Mouse (Mus musculus) midbrain, postnatal 0 days (tissue): ENCODE results near the gene Sobp. TPM values are rescaled to one million over a fixed set of nuclear protein-coding genes. Genes with fewer than 3 reads are reported as not detected.

ENCODE experiments used
- ATAC-seq: fragments of 200-750 bp; cut with Nextera tagmentation; 2 replicates; pipeline ENCODE4 v1.8.0; 2017; ENCODE audit warnings: moderate number of reproducible peaks, mild to moderate bottlenecking, moderate TSS enrichment, moderate library complexity; ENCODE audit not compliant: low FRiP score
- DNase-seq: peaks from one replicate; pipeline ENCODE4 v3.0.0-alpha.2; 2015; ENCODE audit warnings: low spot score
- H3K27ac ChIP-seq: fragments of 300-500 bp; sonication (generic); 2 replicates; pipeline ENCODE4 v1.5.1; 2014; ENCODE audit warnings: low read depth, mild to moderate bottlenecking, low read length, mixed read lengths
- H3K27me3 ChIP-seq: fragments of 300-500 bp; sonication (generic); 2 replicates; pipeline ENCODE4 v1.6.1; 2014; ENCODE audit warnings: low read length, control low read depth, mixed read lengths; ENCODE audit not compliant: insufficient read depth
- H3K36me3 ChIP-seq: fragments of 300-500 bp; sonication (generic); 2 replicates; pipeline ENCODE4 v1.6.1; 2014; ENCODE audit warnings: low read length, control low read depth, mixed read lengths; ENCODE audit not compliant: insufficient read depth
- H3K4me1 ChIP-seq: fragments of 300-500 bp; sonication (generic); 2 replicates; pipeline ENCODE4 v1.6.1; 2014; ENCODE audit warnings: mild to moderate bottlenecking, control low read depth, antibody characterized with exemption, low read length, mixed read lengths; ENCODE audit not compliant: insufficient read depth
- H3K4me2 ChIP-seq: fragments of 300-500 bp; sonication (generic); 2 replicates; pipeline ENCODE4 v1.6.1; 2014; ENCODE audit warnings: low read depth, mild to moderate bottlenecking, low read length, mixed read lengths; ENCODE audit not compliant: poor library complexity, severe bottlenecking
- H3K4me3 ChIP-seq: fragments of 300-500 bp; sonication (generic); 2 replicates; pipeline ENCODE4 v1.5.1; 2014; ENCODE audit warnings: low read depth, mild to moderate bottlenecking, low read length, moderate library complexity
- H3K9ac ChIP-seq: fragments of 300-500 bp; sonication (generic); replicated peaks from 2 replicates; pipeline ENCODE4 v1.6.1; 2014; ENCODE audit warnings: mild to moderate bottlenecking, low read length, moderate library complexity, mixed read lengths; ENCODE audit not compliant: poor library complexity, severe bottlenecking
- H3K9me3 ChIP-seq: fragments of 300-500 bp; sonication (generic); 2 replicates; pipeline ENCODE4 v1.6.1; 2016; ENCODE audit warnings: low read length, control low read depth
- CTCF ChIP-seq: IDR thresholded peaks from 2 replicates; pipeline ENCODE4 v1.5.1; 2016; ENCODE audit warnings: antibody characterized with exemption, mild to moderate bottlenecking
- WGBS: fragments of 180-500 bp; shearing (Covaris S2); extraction: QIAGEN DNeasy Blood & Tissue Kit; methylation state at CpG from one replicate; pipeline ENCODE4 v1.1.7; 2014; 5-methylcytosine and 5-hydroxymethylcytosine counted together
- polyA plus RNA-seq: library from polyadenylated mRNA; unstranded; fragments of >200 nt; fragmentation: Nextera tagmentation; extraction: Ambion mirVana; gene quantifications from 2 replicates; pipeline ENCODE4 v1.2.1, GENCODE M21; 2015
- total RNA-seq: library from RNA; depleted of rRNA; stranded (reverse); fragments of >200 nt; gene quantifications from 2 replicates; pipeline ENCODE4 v1.2.3, GENCODE M21; 2014

The Sobp gene
- total and polyA plus RNA-seq, 2 experiments from 2014 or later: 17.0 to 34.2 TPM

GRCm38 (mm10) chr10:42962655-42963054, 211.7 kb downstream of the Sobp start:
- Histone ChIP-seq H3K36me3 (no peaks in the 10 kb centered on the region), H3K4me1 (no peaks in the 10 kb centered on the region), H3K27ac (no peak overlapping the region), H3K9me3 (no peaks in the 10 kb centered on the region), H3K4me3 (no peak overlapping the region), H3K9ac (no peak overlapping the region), H3K4me2 (no peak overlapping the region), H3K27me3 (no peaks in the 10 kb centered on the region)
- ATAC-seq: no peak
- 89% methylated on average over 13 of the region's 13 CpGs for WGBS
- DNase-seq: no peak
- TF ChIP-seq CTCF: no peak

DNA sequence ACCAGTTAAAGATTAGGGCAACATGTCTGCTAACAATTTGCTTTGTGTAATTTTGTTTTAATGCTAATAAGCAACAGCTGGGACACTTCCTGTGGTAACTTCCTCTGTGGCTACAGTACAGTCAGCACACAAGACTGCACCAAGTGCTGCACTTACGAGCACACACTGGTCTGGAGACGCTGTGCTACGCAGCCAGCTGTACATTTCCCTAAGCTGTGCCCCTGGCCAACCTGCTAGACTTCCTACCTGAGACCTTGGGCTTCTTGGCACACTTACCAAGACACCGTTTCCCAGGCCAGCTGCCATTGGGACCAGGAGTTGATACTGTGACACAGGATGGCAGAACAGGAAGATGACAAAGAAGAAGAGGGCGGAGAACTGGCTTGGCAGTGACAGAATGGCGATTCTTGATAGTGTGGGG, 212.1 kb downstream of the Sobp start:
- Histone ChIP-seq H3K4me1 (no peaks in the 10 kb centered on the region), H3K27ac (no peak overlapping the region), H3K36me3 (no peaks in the 10 kb centered on the region), H3K9me3 (no peaks in the 10 kb centered on the region), H3K27me3 (no peaks in the 10 kb centered on the region), H3K4me3 (no peak overlapping the region), H3K9ac (no peak overlapping the region), H3K4me2 (no peak overlapping the region)
- DNase-seq (no peak), ATAC-seq (no peak)
- no peak for TF ChIP-seq CTCF
- WGBS: 83% methylated on average over 6 of the region's 6 CpGs

GRCm38 (mm10) chr10:42961771-42962170, 212.6 kb downstream of the Sobp start:
- no peak for TF ChIP-seq CTCF
- H3K9me3 ChIP-seq: no peaks in the 10 kb centered on the region
- H3K4me3 ChIP-seq: no peak overlapping the region
- no peak overlapping the region for H3K27ac ChIP-seq
- WGBS: 67% methylated on average over 6 of the region's 6 CpGs
- ATAC-seq (no peak), DNase-seq (no peak)
- H3K4me1 ChIP-seq: no peaks in the 10 kb centered on the region
- H3K4me2 ChIP-seq: no peak overlapping the region
- H3K36me3 ChIP-seq: no peaks in the 10 kb centered on the region
- H3K27me3 ChIP-seq: no peaks in the 10 kb centered on the region
- no peak overlapping the region for H3K9ac ChIP-seq

GRCm38 (mm10) chr10:42958686-42959085, 215.6 kb downstream of the Sobp start:
- H3K4me3 ChIP-seq: no peak overlapping the region

GRCm38 (mm10) chr10:42957881-42958651, 216.3 kb downstream of the Sobp start:
- DNase-seq: peak; percentile 85
- ATAC-seq: peak; percentile 75
- no peak overlapping the region for H3K4me3 ChIP-seq
- no peaks in the 10 kb centered on the region for H3K36me3 ChIP-seq
- peak; percentile 96 for TF ChIP-seq CTCF
- no peak overlapping the region for H3K9ac ChIP-seq
- H3K4me1 ChIP-seq: no peaks in the 10 kb centered on the region
- no peak overlapping the region for H3K27ac ChIP-seq
- peak overlapping the region; percentile 29 for H3K4me2 ChIP-seq
- WGBS: 6% methylated on average over 21 of the region's 21 CpGs
- no peaks in the 10 kb centered on the region for H3K9me3 ChIP-seq
- H3K27me3 ChIP-seq: no peaks in the 10 kb centered on the region

More at GRCm38 (mm10) chr10:42958686-42959085, 215.6 kb downstream of the Sobp start:
- H3K27ac ChIP-seq: no peak overlapping the region
- no peaks in the 10 kb centered on the region for H3K9me3 ChIP-seq
- H3K27me3 ChIP-seq: no peaks in the 10 kb centered on the region
- no peak for TF ChIP-seq CTCF
- no peak overlapping the region for H3K9ac ChIP-seq
- H3K4me1 ChIP-seq: no peaks in the 10 kb centered on the region
- peak overlapping the region; percentile 29 for H3K4me2 ChIP-seq
- WGBS: 52% methylated on average over 4 of the region's 4 CpGs
- DNase-seq (no peak), ATAC-seq (no peak)
- no peaks in the 10 kb centered on the region for H3K36me3 ChIP-seq

DNA sequence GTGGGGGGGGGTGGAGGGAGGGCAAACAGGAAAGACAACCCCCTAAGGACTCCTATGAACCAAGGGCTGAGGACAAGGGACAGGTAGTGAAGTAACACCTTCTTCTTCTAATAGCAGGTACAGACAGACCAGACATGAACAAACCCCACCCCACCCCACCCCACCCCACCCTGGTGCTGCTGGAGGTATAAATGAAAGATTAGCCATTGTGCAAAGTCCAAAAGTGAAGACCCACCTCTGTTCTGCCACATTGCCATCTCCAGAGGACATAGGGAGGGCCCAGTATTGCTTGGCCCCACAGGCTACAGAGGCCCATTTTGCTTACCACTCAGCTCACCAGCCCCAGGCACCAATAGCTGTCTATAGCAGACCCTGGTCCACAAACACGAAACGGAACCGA, 219.1 kb downstream of the Sobp start:
- no peak for DNase-seq
- Histone ChIP-seq H3K9ac (no peak overlapping the region), H3K4me1 (no peaks in the 10 kb centered on the region), H3K4me2 (no peak overlapping the region), H3K4me3 (no peak overlapping the region), H3K27ac (no peak overlapping the region), H3K9me3 (no peaks in the 10 kb centered on the region), H3K36me3 (no peaks in the 10 kb centered on the region), H3K27me3 (no peaks in the 10 kb centered on the region)
- no peak for ATAC-seq
- 94% methylated on average over 3 of the region's 3 CpGs for WGBS
- no peak for TF ChIP-seq CTCF
